Mouse (Mus musculus) layer of hippocampus, postnatal 36 days (tissue): ENCODE measurements around the gene Dnmt3l. TPM values are rescaled to one million over a fixed set of nuclear protein-coding genes. Genes with fewer than 3 reads are reported as not detected.
"Not testable (repeated sequence)": the region's sequence is repeated elsewhere in the genome, so short reads cannot be mapped to it uniquely, and the experiment has no call there.

Experiments used
- DNase-seq, 2 experiments: peaks; one replicate each; pipeline ENCODE4 v3.0.0; 2022
- total RNA-seq, 2 experiments: library from RNA; stranded (reverse); gene quantifications; 2 replicates each; pipeline ENCODE4 v1.2.3; 2021

Gene Dnmt3l
- total RNA-seq, 2 experiments from 2014 or later = 0.65 TPM; not detected in 1

DNA sequence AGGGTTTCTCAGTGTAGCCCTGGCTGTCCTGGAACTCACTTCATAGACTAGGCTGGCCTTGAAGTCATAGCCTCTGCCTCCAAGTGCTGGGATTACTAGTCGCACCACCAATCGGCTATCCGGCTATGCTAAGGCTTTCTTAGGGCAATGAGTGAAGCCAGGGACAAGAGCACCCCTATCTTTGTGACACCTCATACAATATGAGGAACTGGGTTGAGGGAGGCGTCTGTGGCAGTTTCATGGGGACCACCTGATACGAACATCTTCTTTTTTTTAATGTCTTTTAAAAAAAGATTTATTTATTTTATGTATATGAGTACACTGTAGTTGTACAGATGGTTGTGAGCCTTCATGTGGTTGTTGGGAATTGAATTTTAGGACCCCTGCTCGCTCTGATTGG, 44.0 kb downstream of the Dnmt3l start:
- DNase-seq = no peak

DNA sequence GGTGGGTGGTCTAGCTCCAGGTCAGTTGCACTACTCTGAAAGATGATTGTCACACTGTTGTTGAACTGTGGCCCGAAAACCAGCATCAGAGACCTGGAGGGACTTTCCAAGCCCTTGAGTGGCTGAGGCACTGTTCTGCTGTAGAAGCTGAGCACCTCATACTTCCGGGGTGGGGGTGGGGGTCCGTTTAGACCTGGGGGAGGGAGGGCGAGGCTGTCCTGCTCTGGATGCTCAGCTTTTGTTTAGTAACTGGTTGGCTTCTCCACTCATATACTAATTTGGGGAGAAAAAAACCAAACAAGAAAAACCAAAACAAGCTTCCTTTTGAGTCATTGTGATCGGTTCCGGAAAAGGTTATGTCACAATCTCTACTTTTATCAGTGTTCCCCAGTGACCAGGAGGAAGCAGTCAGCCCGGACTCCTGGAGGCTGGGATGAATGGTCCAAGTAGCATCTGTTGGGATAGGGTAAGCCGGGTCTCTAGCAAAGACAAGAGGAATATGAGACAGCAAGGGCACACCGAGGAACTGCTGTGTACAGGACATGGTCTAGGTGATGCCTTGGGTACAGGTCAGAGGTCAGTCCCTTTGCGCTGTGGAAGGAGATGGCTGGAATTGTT, 44.8 kb downstream of the Dnmt3l start:
- DNase-seq = no peak

DNA sequence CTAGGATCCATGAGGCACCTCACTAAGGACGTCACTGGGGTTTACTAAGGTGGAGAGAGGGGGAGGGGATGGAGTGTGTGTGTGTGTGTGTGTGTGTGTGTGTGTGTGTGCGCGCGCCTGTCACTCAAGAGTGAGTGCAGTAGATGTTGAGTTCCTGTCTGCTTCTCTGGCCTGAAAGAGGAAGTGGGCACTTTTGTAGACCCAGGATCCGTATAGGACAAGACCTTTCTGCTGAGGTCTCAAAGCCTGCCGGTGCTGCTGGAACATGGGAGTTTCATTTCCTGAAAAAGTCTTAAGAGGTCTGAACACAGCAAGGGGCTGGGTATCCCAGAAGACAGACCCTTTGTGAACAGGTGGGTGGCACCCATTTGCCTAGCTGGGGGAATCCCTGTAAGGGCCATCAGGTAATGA, 45.4 kb downstream of the Dnmt3l start:
- no peak for DNase-seq

DNA sequence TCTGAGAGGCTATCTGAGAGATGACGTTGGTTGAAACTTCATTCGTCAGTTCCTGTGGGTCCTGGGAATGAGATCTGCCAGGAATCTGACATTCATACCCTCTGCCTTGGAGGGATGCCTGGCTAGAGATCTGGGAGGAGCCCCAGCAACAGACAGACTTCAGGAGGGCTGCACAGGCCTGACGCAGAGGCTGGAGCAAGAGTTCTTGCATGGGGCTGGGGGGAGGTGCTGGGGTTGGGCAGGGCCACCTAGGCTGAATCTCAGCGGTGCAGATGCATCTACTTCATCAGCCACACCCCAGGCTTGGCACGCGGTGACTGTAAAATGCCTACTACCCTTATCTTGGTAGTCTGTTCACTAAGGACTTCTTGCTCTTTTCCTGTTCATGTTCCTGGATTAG, 48.5 kb downstream of the Dnmt3l start:
- DNase-seq = no peak

DNA sequence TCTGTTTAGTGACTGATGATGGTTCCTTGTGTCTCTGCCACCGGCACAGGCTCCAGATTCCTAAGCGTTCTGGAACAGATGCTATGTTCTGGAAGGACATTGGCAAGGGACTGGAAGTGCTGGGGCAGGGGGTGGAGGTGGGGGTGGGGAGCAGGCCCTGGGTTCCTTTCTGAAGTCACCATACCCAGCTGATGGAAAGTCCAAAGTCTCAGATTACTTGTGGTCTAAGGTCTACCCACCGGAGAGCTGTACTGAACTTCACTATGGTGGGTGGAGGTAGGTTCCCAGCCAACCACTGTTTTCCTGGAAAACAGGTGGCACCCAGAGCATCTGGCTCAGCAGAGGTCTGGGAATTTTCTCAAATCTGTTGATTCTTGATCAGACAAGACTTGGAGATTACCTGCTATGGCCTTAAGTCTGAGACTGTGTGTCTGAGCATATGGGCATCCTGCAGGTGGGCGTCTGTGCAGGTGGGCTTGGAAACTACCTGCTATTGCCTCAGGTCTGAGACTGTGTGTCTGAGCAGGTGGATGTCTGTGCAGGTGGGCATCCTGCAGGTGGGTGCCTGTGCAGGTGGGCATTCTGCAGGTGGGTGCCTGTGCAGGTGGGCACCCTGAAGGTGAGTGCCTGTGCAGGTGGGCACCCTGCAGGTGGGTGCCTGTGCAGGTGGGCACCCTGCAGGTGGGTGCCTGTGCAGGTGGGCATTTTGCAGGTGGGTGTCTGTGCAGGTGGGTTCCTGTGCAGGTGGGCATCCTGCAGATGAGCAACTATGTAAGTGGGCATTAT, 49.2 kb downstream of the Dnmt3l start:
- DNase-seq = no peak

DNA sequence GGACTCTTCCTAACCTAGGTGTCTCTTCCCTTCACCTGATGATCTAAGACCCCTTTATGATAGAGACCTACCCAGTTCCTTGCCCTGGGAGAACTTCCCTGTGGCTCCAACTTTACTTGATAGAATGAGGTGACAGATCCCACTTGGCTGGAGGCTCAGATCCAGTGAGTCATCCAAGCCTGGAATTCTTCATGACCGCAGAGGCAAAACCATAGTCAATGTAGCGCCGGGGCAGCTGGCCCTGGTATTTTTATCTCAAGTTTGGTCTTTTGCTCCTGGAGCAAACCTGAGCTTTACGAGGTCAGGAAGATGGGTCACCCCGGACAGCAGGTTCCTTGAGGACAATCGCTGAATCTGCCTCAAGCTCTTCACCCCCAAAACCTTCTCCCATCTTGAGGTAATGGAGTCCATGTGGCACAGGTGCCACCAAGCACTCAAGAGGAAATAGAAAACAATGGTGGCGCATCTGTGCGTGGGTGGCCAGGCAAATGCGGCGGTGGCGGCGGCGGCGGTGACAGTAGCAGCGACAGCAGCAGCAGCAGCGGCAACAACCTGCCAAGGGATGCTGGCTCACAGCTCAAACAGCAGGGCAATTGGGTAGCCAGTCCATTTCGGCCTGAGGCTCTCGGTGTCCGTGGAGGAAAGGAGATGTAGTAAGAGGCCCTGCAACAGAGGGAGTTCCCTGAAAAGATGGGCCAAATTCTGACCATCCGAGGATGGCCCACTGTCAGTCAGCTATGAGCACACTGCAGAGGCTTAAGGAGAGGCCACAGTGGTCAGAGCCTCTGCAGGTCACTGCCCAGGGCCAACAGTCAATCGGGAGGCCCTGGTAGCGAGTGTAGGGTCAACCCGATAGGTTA, 50.3 kb downstream of the Dnmt3l start:
- no peak for DNase-seq

DNA sequence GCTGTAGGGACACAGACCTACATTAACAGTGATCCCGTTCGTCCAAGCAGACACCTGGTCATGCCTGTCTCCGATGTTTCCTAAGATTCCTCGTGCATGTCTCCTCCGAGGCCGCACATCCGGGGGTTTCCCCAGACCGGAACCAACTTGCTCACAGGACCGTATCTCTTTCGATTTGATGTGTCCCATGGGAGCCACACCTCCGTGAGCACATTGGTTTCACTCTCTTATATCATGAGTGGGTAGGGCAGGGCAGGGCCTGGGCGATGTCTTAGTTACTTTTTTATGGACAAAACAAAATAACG, 50.9 kb downstream of the Dnmt3l start:
- no peak for DNase-seq

DNA sequence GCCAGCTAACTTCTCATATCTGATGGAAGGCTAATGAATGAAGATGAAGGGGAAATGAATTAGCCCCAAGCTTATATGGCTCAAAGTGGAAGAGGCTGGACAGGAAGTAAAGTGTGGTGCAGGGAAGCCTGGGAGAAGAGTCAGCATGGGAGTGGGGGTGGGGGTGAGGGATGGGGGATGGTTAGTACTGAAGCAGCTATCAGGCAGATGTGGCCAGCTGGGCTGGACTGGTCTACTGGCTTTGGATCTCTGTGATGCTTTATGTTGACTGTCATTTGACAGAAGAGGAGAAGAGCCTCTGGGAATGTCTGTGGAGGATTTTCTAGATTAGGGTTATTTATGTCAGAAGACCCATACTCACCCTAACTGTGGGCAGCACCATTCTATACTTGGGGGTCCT, 53.5 kb downstream of the Dnmt3l start:
- DNase-seq = no peak

DNA sequence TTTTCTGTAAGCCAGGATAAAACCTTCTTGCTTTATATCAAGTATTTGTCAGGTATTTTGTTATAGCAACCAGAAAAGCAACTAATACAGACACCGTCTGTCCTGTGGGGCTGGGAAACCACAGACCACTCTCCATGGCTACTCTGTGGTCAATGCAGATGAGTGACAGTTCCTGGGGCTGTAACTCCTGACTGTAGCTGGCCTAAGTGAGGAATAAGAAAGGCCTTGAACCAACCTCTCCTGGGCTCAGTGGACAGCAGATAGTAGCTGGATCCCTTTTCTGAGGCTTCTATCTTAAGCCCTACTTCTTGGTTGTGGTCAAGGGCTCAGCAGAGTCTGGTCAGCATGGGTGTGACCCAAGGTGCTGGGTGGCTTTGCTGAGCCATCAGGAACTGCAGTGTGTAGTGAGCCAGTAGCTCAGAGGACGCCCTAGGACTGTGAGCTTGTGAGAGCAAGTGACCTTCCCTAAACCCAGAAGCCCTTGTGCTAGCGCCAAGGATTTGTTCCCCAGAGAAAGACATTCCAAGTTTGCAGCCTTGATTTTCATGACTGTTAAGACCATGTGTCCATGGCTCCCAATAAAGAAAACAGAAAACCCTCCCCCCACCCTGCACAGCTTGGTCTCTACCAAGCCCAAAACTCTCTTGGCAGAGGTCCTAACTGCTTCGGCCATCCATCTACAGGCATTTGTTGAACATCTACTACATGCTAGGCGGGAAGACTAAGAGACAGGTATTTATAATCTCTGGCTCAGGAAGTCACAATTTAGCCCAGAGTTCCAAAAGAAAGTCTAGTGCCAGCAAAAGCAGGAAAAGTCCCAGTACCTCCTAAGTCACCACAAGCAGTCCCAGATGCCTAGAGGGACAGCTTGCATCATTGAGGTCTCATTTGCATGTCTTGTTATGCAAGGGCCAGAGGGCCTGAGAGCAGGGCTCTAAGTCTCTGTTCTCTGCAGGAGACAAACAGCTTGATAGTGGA, 54.5 kb downstream of the Dnmt3l start:
- DNase-seq = no peak

DNA sequence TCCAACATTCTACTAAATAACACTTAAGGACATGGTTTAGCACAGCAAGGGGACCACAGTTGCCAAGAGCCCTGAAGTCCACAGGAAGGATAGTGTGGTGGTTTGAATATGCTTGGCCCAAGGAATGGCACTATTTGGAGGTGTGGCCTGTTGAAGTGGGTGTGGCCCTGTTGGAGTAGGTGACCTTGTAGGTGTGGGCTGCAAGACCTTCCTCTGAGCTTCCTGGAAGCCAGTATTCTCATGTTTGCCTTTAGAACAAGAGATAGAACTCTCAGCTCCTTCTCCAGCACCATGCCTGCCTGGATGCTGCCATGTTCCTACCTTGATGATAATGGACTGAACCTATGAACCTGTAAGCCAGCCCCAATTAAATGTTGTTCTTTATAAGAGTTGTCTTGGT, 58.1 kb downstream of the Dnmt3l start:
- not testable (repeated sequence) for DNase-seq

DNA sequence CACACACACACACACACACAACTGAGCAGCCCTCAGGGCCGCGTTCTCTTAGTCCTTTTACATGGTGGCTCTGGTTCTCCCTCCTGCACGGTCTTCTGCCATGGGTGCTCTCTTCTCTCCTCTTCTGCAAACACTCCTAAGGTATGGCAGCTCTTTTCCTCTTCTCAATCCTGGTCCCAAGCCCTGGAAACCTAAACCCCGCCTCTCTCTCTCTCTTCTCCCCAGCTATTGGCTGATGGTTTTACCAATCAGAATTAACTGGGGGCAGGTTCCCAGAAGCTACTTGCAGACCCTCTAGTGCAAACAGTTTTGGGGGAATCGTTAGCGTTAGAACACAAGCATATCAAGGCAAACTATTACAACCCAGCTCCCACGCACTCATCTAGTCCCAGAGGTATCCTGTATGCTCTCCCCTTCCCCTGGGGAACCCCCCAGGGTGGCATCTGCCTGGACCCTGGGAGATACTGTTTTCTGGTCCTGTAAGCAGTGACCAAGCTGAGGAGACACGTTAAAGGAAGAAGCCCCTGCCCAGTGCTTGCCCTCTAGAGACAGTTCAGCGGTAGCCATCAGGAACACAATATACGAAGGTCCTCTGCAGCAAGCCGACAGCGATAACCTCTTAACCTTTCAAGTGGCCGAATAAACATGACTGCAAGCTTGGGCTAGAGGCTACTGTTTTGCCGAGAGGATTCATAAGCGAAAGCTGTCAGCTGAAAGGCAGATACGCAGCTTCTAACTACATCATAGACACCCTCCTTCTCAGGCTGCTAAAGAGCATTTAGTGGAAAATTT, 59.4 kb downstream of the Dnmt3l start:
- no peak for DNase-seq

DNA sequence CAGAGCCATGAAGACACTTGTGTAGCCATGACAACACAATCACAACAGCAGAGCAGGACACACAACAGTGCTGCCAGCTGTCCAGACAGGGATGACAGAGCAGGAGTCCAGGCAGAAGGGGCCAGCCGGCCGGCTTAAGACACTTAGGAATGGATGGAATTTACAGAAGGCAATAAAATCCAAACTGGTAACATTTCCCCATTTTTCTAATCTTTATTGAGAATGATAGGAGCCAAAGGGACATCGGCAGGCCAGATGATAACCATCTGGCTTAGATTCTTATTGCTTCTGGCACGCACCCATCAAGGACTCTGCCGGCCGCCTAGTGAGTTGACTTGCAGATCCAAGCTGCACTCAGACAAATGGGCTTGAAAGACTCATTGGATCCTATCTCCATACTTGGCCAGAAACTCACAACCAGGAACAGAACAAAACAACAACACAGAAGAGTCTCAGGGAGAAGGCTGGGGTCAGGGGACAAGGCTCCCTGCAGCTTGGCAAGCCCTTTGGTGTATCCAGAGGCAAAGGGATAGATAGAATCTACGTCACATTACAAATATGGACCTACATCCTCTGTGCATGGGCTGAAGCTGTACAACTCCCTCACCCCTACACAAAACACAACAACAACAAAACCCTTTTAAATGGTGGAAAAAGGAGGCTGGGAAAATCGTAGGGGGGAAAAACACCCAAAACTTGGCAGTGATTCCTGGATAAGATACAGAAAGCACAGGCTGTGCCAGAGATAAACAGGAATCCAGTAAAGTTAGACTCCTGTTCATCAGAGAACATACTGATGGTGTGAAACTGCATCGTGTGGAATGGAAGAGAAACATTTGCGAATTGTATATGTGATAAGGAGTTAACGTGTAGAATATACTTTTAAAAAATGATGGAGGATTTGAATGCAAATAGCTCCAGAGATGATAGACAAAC, 63.1 kb downstream of the Dnmt3l start:
- DNase-seq = peak; percentile 47 to 55

DNA sequence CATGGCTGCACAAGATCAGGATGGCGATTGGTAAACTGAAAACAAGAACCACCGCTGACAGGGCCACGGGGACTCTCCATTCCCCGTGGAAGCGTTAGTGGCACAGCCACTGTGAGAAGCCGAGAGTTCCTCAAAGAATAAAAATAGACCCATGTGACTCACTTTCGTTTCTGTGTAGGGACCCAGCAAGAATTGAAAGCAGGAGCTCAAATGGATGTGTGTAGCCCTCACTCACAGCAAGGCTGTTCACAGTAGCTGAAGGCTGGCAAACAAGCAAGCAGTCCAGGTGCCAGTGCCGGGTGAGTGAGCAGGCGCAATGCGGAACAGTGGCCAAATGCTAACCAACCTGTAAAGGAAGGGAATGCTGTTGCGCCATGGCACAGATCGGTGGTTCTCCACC, 63.8 kb downstream of the Dnmt3l start:
- DNase-seq = peak; percentile 43 to 53

Other genes with a start within 250 kb of the Dnmt3l start
- gene Gm9639, start 246.9 kb upstream of the Dnmt3l start, total RNA-seq = not detected
- not detected for gene Gm19668, start 242.8 kb upstream of the Dnmt3l start, total RNA-seq
- not detected for gene Gm9507, start 230.1 kb upstream of the Dnmt3l start, total RNA-seq
- not detected for gene Gm2696, start 227.3 kb upstream of the Dnmt3l start, total RNA-seq
- not detected for gene Krtap10-4, start 214.9 kb upstream of the Dnmt3l start, total RNA-seq
- gene Krtap10-10, start 206.0 kb upstream of the Dnmt3l start, total RNA-seq = not detected
- gene Gm36176, start 195.1 kb upstream of the Dnmt3l start, total RNA-seq = not detected
- not detected for gene Gm10318, start 189.1 kb upstream of the Dnmt3l start, total RNA-seq
- not detected for gene Gm3285, start 180.0 kb upstream of the Dnmt3l start, total RNA-seq
- gene Lrrc3, start 139.4 kb upstream of the Dnmt3l start, total RNA-seq = 1 to 10 TPM; 3.8 to 4.7 TPM
- gene Trpm2, start 71.4 kb upstream of the Dnmt3l start, total RNA-seq = 10 to 100 TPM; 30.3 to 40.0 TPM
- gene 1810043G02Rik, start 63.4 kb upstream of the Dnmt3l start, total RNA-seq = 10 to 100 TPM; 34.6 to 37.4 TPM
- gene Pfkl, start 31.9 kb upstream of the Dnmt3l start, total RNA-seq = 100 to 1,000 TPM; 201 to 209 TPM
- gene Aire, start 1.7 kb downstream of the Dnmt3l start, total RNA-seq = under 1 TPM; 0.28 to 0.77 TPM
- gene Icosl, start 27.4 kb downstream of the Dnmt3l start, total RNA-seq = 1 to 10 TPM; 8.0 to 8.4 TPM
- gene D10Jhu81e, start 127.8 kb downstream of the Dnmt3l start, total RNA-seq = 100 to 1,000 TPM; 120 to 129 TPM
- gene Pwp2, start 143.2 kb downstream of the Dnmt3l start, total RNA-seq = 10 to 100 TPM; 20.8 to 21.3 TPM
- 10 to 100 TPM; 75.6 to 79.0 TPM for gene Trappc10, start 202.7 kb downstream of the Dnmt3l start, total RNA-seq